Mouse (Mus musculus): ENCODE measurements around the gene Kif5a.

- no peak for TF ChIP-seq CTCF (IDR thresholded peaks at IDR 0.05; ENCODE audit: control insufficient read depth, insufficient read depth, low read length)
- no peak for TF ChIP-seq POLR2A (IDR thresholded peaks at IDR 0.05; ENCODE audit: borderline replicate concordance, control insufficient read depth, low read depth, low read length)
Measured at GRCm38 (mm10) chr10:127198492-127198891, 64.7 kb downstream of the Kif5a start.

All from bone marrow, adult 2 months (tissue).